Mouse (Mus musculus): Measurements from ENCODE around the gene Myh3.

The Myh3 gene

GRCm38 (mm10) chr11:67103256-67103655, 25.2 kb downstream of the Myh3 start:
- in situ Hi-C loops (cut with MseI, MboI) = loop anchor here in 1 of 2 experiments (25.0 kb wide), 1 partner anchor 534 kb away; no protein-coding TSS in a partner anchor

DNA sequence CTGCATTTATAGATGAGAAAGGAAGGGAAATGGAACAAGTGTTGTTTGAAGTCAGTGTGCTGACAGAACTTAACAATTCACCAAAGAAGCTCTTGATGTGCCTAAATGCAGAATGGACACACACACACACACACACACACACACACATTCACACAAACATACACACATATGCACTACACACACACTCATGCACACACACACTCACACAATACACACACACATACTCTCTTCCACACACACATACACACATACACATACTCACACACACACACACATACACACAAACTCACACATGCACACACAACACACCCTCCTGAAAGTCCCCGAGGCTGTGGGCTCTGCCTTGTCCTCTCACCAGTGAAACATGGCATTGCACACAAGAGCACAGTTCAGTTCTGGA, 26.1 kb downstream of the Myh3 start:
- in situ Hi-C loops (cut with MseI, MboI) = loop anchor here in 1 of 2 experiments (25.0 kb wide), 1 partner anchor 533 kb away; no protein-coding TSS in a partner anchor

DNA sequence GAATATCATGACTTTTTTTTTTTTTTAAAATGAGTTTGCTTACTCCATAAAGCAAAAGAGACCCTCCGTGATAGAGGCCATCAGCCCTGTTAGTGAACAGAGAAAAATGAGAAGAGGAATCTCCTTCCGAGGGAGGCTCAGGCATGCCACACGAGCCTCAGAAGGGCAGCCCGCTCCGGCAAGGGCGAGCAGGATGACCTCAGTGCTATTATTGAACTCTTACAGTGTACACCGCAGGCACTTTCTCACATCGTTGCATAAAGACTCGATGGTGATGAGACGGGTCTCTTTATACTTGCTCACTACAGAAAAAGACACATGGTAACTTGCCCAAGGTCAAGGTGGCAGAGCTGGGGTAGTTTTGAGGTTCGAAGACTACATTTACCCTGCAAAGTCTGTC, 26.6 kb downstream of the Myh3 start:
- in situ Hi-C loops (cut with MseI, MboI) = loop anchor here in 1 of 2 experiments (25.0 kb wide), 1 partner anchor 533 kb away; no protein-coding TSS in a partner anchor

GRCm38 (mm10) chr11:67105689-67106088, 27.6 kb downstream of the Myh3 start:
- in situ Hi-C loops (cut with MseI, MboI) = loop anchor here in 1 of 2 experiments (25.0 kb wide), 1 partner anchor 532 kb away; no protein-coding TSS in a partner anchor

DNA sequence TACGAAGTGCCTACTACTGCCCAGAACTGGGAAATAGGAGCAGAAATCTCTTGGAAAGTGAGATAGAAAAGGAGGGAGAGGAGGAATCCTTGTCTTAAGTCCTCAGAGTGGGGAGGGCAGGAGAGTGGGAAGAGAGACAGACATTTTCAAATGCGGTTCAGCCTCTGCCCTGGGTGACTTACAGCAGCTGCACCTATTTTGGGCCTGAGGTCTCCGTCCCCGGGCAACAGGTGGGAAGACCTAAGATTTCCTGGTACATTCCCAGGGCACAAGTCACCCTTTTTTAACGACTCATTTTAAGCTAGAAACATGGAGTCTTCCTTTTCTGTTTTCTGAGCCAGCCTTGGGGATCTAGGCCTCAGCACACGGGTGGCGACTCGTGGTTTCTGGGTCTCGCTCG, 28.9 kb downstream of the Myh3 start:
- in situ Hi-C loops (cut with MseI, MboI) = loop anchor here in 1 of 2 experiments (25.0 kb wide), 1 partner anchor 530 kb away; no protein-coding TSS in a partner anchor

DNA sequence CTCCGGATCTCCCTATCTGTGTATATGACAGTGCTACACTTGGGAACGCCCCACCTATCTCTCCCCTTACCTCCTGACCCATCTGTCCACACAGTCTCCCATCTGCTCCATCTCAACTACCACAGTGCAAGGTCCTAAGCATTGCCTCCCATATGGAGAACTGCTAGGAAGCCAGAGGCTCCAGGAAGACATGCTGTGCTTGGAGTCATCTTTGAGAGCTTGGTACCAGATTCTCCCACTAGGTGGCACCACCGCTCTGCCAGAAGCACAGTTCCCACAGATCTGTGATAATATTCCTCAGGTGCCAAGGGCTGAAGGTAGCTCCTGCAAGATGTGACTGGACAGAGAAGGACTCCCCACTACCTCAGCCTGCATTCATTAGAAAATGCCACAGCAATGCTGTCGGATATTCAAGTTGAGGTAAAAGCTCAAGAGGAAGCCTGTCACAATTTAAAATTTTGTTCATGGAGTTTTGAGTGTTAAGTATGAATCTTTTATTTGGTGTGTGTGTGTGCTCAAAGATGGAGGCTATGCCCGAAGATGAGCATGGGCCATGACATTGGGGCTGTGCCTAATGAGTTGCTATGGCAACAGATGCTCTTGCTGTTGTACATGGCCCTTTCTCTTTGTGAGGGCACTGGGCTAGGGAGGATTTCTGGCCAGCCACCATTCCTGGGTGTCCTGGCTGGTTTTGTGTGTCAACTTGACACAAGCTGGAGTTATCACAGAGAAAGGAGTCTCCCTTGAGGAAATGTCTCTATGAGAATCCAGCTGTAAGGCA, 32.3 kb downstream of the Myh3 start:
- in situ Hi-C loops (cut with MseI, MboI) = loop anchor here (5.0 to 25.0 kb wide), 4 partner anchors 122 to 527 kb away; partner anchors contain the start of gene Myh4 (in 1 of the 2)

GRCm38 (mm10) chr11:67112019-67112850, 34.1 kb downstream of the Myh3 start:
- in situ Hi-C loops (cut with MseI, MboI) = loop anchor here (5.0 to 25.0 kb wide), 4 partner anchors 120 to 525 kb away; partner anchors contain the start of gene Myh4 (in 1 of the 2)

DNA sequence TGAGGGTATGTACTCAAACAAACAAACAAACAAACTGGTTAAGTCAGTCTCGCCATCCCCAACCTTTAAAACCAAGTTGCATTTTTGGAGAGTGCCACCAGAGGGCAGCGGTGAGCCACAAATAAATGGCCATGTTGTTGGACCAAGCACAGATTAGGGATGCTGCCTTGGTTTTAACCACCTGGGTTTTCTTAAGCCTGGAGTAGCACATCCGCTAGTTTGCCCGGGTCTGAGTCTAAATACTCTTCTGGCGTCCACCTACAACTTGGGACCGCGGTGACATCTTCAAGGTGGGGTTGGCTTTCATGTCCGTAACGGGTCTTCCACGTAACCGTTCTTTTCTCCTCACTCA, 34.7 kb downstream of the Myh3 start:
- in situ Hi-C loops (cut with MseI, MboI) = loop anchor here (5.0 to 25.0 kb wide), 4 partner anchors 119 to 524 kb away; partner anchors contain the start of gene Myh4 (in 1 of the 2)

GRCm38 (mm10) chr11:67113381-67113780, 35.3 kb downstream of the Myh3 start:
- in situ Hi-C loops (cut with MseI, MboI) = loop anchor here (5.0 to 25.0 kb wide), 4 partner anchors 119 to 524 kb away; partner anchors contain the start of gene Myh4 (in 1 of the 2)

- in situ Hi-C loops (cut with MseI, MboI) = loop anchor here (5.0 to 25.0 kb wide), 4 partner anchors 118 to 523 kb away; partner anchors contain the start of gene Myh4 (in 1 of the 2)
Observed at GRCm38 (mm10) chr11:67114261-67114660, 36.2 kb downstream of the Myh3 start.

- in situ Hi-C loops (cut with MseI, MboI) = loop anchor here (5.0 to 25.0 kb wide), 4 partner anchors 117 to 522 kb away; partner anchors contain the start of gene Myh4 (in 1 of the 2)
Observed at GRCm38 (mm10) chr11:67114901-67115300, 36.8 kb downstream of the Myh3 start.

- in situ Hi-C loops (cut with MseI, MboI) = loop anchor here in 1 of 2 experiments (25.0 kb wide), 1 partner anchor 521 kb away; no protein-coding TSS in a partner anchor
Observed at GRCm38 (mm10) chr11:67116725-67117124, 38.6 kb downstream of the Myh3 start.

DNA sequence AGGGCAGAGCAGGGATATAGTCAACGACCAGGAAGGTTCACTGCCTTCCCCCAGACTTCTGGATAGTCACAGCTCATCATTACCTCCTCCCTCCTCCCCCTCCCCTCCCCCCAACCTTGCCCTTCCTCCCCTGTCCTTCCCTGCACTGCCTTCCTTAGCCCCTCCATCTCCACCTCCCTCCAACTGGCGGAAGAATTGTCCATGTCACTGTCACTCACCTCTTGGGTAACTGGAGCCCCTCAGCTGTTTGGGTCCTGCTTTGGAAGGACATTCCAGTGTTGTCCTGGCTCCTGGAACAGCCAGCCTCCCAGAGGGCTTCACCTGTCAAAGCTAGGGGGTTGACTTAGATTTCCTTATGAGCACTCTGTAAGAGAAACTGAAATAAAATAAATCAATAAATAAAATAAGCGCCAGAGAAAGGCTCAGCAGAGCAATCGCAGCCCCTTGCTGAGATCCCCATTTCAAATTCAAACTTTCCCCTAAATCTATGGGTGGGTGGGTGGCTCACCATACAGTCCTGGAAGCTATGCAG, 41.5 kb downstream of the Myh3 start:
- in situ Hi-C loops (cut with MseI, MboI) = loop anchor here in 1 of 2 experiments (25.0 kb wide), 1 partner anchor 518 kb away; no protein-coding TSS in a partner anchor

DNA sequence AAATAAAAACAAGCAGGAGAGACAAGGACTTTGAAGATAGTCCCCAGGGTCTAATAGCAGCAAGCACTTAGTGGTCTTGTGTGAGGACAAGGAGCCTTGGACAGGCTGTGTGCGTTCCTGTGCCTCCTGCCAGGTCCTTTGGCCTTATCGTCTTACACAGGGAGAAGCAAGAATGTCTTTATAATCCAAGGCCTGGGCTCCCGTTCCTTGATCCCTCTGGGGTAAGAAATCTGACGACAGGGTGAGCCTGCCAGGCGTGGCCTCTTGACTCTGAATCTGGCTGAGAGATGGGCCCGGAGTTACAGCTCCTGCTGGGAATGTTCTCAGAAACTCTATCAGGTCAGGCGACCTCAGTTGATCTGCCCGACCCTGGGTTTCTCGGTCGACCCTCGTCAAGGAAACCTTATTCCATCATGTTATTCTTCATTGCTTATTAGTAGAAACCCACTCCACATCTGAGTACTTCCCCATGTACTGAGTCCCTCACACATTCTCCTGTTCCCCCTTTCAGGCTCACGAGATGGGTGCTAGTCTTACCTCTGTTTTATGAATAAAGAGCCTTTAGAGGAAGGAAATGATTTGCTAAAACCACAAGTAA, 42.7 kb downstream of the Myh3 start:
- in situ Hi-C loops (cut with MseI, MboI) = loop anchor here in 1 of 2 experiments (25.0 kb wide), 1 partner anchor 517 kb away; no protein-coding TSS in a partner anchor

- in situ Hi-C loops (cut with MseI, MboI) = loop anchor here in 1 of 2 experiments (25.0 kb wide), 1 partner anchor 512 kb away; no protein-coding TSS in a partner anchor
Observed at GRCm38 (mm10) chr11:67124943-67125342, 46.8 kb downstream of the Myh3 start.

- in situ Hi-C loops (cut with MseI, MboI) = no loop called here
Observed at GRCm38 (mm10) chr11:67125361-67125760, 47.3 kb downstream of the Myh3 start.

DNA sequence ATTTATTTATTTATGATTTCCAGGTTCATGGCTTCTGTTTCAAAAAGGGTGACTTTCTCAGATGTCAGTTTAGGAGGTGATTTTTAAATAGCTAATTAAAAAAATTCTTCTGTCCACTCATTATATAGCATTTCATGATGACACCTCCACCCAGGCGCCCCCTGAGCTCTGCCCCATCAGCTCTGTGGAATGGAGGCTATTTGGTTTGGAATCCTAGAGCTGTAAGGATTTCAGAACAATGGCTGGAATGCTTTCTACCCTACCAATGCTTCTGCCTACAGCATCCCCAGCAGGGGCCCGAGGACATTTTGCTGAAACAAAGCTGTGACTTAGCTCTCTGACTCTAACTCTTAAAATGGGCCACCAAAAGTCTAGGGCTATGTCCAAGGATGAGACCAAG, 55.4 kb downstream of the Myh3 start:
- in situ Hi-C loops (cut with MseI, MboI) = no loop called here

GRCm38 (mm10) chr11:67134654-67135053, 56.6 kb downstream of the Myh3 start:
- in situ Hi-C loops (cut with MseI, MboI) = no loop called here

DNA sequence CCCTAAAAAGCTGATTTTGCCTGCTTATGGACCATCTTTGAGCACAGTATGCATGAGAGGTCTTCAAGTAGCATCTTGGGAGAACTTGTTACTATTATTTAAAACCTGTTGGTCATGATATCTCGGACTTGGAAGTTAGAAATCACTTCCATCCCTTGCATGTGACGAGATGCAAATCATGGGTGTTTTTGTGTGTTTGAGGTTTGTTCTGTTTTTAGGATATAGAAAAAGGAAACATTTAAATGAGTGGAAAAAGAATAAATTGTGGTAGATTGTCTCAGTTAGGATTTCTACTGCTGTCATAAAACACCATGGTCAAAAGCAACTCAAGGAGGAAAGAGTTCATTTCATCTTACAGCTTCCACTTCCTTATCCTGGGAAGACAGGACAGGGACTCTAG, 57.4 kb downstream of the Myh3 start:
- in situ Hi-C loops (cut with MseI, MboI) = no loop called here

DNA sequence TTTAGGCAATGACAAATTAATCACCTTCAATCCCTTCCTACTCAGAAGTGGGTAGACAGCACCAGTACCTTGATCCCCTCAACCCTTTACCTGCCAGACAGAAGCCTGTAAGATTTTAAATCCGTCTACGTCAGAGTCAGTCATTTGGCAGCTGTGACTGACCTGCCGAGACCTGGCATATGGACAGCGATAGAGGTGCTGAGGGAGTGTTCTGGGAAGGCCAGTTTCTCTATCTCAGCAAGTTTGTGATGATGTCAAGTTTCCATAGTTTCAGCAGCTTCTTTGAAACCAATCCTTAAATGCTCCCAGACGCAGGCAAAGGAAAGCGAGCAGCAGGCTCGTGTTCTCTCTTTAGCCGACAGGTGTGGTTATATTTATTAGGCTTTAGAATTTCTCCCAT, 61.5 kb downstream of the Myh3 start:
- in situ Hi-C loops (cut with MseI, MboI) = no loop called here

DNA sequence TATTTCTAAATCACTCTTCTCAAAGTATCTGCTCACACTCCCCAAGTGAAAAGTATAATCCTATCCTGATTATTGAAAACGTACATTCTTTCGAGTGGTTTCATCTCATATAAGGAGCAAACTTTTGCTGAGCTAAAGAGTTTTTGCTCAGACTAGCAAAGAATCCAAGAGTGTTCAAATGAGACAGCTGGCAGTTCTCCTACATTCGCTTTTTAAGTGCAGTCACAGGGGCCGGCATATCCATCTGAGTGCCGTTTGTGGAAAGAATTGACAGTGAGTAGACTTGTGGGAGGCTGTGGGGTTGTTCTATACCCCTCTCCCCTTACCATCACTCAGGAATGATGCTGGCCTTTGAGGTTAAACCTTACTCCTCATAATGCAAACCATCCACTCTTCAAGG, 62.1 kb downstream of the Myh3 start:
- in situ Hi-C loops (cut with MseI, MboI) = no loop called here

Data from mouse trophoblast stem cell (cell line).